Mouse (Mus musculus) kidney, postnatal 4 days (tissue): Measurements from ENCODE around the gene Gabrr1.
"Not testable (repeated sequence)": the region's sequence is repeated elsewhere in the genome, so short reads cannot be mapped to it uniquely, and the experiment has no call there.

Experiments used
- DNase-seq, 2 experiments: peaks; one replicate each; pipeline ENCODE4 v3.0.0; 2021; ENCODE audit warnings: mixed read lengths in 2 of 2

Gabrr1 gene

GRCm38 (mm10) chr4:33132221-33132620 lies at the start of gene Gabrr1:
Gene Gabrr1 (plus strand): TSS chr4:33132521.
- DNase-seq, result no peak

- DNase-seq, result no peak
Measured at GRCm38 (mm10) chr4:33099118-33099694, 33.1 kb upstream of the Gabrr1 start.

- no peak for DNase-seq
Measured at GRCm38 (mm10) chr4:33109720-33110458, 22.4 kb upstream of the Gabrr1 start.

GRCm38 (mm10) chr4:33110845-33111244 lies 21.5 kb upstream of the Gabrr1 start:
- DNase-seq, result no peak

GRCm38 (mm10) chr4:33111358-33111757 lies 21.0 kb upstream of the Gabrr1 start:
- DNase-seq, result no peak

- not testable (repeated sequence) for DNase-seq
Measured at GRCm38 (mm10) chr4:33112866-33113265, 19.5 kb upstream of the Gabrr1 start.

- DNase-seq, result peak; percentile 87 to 88
Measured at GRCm38 (mm10) chr4:33119118-33119517, 13.2 kb upstream of the Gabrr1 start.

GRCm38 (mm10) chr4:33124493-33124892 lies 7.8 kb upstream of the Gabrr1 start:
- DNase-seq, result peak; percentile 56 to 61

GRCm38 (mm10) chr4:33125409-33126084 lies 6.8 kb upstream of the Gabrr1 start:
- DNase-seq, result no peak

GRCm38 (mm10) chr4:33146679-33147291 lies 14.5 kb downstream of the Gabrr1 start:
- DNase-seq, result no peak

GRCm38 (mm10) chr4:33147825-33148224 lies 15.5 kb downstream of the Gabrr1 start:
- peak; percentile 71 to 74 for DNase-seq

- DNase-seq, result no peak
Measured at GRCm38 (mm10) chr4:33149150-33149549, 16.8 kb downstream of the Gabrr1 start.

GRCm38 (mm10) chr4:33152087-33153038 lies 20.0 kb downstream of the Gabrr1 start:
- DNase-seq, result no peak

GRCm38 (mm10) chr4:33183477-33183876 lies 51.2 kb downstream of the Gabrr1 start:
- no peak for DNase-seq

GRCm38 (mm10) chr4:33188164-33188563 lies 55.8 kb downstream of the Gabrr1 start:
- DNase-seq, result peak; percentile 47 to 67

GRCm38 (mm10) chr4:33188781-33189734 lies 56.7 kb downstream of the Gabrr1 start:
- peak; percentile 85 to 91 for DNase-seq

- no peak for DNase-seq
Measured at GRCm38 (mm10) chr4:33189735-33190036, 57.4 kb downstream of the Gabrr1 start, which contains the start of gene Pm20d2. Gene Pm20d2 (minus strand): TSS chr4:33189737.

- DNase-seq, result no peak
Measured at GRCm38 (mm10) chr4:33198117-33198516, 65.8 kb downstream of the Gabrr1 start.

- DNase-seq, result peak; percentile 71 to 74
Measured at GRCm38 (mm10) chr4:33204682-33205081, 72.4 kb downstream of the Gabrr1 start.

GRCm38 (mm10) chr4:33207551-33207950 lies 75.2 kb downstream of the Gabrr1 start:
- DNase-seq, result no peak
